Mouse (Mus musculus) left cerebral cortex, adult 11 months (tissue): ENCODE measurements at regions not wholly inside any gene's neighbourhood (a gene's known extent, or its start where the extent isn't known, plus 50 kb on each side); places are given as distances from the start of the nearest gene placed in this dataset.

Experiments
- DNase-seq: peaks from one replicate; pipeline ENCODE4 v3.0.0; 2022; ENCODE audit warnings: low spot score

DNA sequence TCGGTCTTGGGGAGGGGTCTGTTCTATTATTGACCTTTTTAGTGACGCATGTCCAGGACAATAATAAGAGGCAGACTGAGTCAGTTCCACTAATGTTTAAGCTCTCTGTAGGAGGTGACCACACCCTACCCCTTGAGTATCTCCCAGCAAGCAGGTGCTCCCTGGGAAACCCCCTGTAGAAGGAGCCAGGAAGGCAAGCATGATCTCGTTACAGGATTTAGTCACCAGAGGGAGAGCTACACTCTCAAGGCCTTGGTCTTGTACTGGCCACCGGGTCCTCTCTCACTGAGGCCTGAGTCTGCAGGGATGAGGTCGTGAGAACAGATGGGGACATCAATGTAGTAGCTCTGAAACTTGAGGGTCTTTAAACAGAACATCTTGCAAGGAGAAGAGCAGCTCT is 55.3 kb upstream of the Ccnd2 start:
- DNase-seq = no peak

DNA sequence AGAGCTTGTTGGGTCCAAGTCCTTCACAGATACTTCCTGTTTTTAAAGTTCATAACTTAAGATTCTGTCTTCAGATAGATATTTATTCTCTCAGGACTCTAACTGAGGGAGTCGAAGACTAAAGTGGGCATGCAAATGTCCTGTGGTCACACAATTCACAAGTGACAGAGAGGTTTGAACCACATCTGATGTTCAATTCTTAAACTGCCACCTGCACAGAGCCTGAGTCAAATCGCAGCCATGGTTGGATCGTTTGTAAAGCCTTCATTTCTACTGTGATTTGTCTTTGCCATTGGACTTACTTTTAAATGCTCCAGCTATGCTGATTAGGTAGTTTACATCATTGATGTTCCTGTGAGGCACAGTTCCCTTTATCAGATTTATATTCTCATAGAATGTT is 61.4 kb upstream of the Ccnd2 start:
- DNase-seq = no peak

DNA sequence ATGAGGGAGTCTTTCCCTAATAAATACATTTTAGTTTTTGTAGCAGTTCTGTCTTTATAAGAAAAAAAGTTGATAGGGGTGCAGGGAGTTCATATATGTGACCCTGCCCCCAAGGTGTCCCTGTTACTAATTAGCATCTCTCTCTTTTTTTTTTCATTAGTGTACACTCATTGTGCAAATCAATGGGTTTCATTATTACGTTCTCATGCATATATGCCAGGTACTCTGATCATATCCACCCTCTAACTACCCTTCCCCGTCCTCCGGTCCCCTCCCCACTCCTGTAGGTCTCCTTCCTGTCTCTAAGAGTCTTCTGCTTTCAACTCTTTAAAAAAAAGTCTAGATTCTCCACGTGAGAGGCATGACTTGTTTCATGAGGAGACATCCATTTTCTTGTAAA is 63.9 kb upstream of the Ccnd2 start:
- DNase-seq = no peak

DNA sequence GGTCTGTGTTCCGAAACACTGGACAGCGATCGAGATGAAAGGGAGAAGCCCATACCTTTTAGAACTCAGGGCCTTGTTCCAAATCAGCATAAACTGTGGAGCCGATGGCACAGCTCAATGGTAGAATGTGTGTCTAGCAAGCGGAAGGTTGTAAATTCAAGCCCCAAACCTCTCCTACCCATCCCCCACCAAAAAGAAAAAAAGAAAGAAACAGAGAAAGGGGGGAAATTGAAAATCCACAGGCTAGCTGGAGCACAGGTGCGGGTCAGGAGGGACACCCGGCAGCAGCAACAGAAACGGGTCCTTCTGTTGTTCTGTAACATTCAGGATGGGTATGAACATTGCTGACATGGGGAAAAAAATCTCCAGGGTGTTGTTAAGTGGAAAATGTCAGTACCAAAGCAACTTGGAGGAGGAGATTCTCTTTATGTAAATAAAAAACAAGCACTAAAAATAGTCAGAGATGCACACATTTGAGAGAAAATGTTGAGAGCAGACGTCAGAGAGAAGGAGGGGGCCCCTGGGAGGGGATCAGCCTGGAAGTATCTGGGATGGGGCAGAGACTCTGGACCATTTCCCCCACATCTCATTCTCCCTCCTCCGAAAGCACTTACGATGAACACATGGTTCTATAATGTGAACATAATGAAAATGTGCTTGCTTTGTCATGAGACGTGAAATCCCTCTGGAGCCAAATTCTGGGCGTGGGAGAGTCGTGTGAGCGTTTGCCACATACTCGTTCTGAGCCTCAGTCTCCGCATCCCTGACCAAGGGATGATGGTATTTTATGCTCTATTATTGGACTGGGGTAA is 66.8 kb upstream of the Ccnd2 start:
- no peak for DNase-seq

- no peak for DNase-seq
Measured at GRCm38 (mm10) chr6:127219446-127219802, 67.4 kb upstream of the Ccnd2 start.

DNA sequence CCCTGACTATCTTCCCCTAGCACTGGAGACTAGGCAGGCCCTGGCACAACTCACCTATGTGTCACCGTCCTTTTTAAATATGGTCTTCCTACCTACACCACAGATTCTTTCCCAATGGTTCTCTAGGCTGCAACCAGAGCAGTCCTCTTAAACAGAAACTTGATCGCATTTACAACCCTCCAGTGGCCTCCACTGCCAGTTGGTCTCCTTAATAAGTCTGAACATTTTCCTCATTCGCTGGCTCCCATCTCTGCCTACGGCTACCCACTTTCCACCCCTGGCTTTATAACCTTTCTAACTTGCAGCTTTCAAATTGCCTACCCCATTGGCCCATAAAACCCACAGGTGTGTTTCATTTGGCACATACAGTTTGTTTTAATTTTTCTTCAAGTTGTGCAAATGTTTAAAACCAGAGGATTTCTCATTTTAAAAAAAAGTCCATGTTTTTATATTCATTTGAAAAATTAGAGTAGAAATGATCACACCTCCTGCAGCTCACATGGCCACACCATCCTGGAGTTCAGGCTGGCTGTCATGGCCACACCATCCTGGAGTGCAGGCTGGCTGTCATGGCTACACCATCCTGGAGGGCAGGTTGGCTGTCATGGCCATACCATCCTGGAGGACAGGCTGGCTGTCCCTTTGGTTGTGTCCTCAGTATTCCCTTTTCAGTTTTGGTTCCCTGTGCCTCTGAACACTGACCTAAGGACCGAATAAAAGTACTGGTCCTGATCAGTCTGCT is 74.4 kb upstream of the Ccnd2 start:
- no peak for DNase-seq

- no peak for DNase-seq
Measured at GRCm38 (mm10) chr6:127236510-127237109, 84.6 kb upstream of the Ccnd2 start.

DNA sequence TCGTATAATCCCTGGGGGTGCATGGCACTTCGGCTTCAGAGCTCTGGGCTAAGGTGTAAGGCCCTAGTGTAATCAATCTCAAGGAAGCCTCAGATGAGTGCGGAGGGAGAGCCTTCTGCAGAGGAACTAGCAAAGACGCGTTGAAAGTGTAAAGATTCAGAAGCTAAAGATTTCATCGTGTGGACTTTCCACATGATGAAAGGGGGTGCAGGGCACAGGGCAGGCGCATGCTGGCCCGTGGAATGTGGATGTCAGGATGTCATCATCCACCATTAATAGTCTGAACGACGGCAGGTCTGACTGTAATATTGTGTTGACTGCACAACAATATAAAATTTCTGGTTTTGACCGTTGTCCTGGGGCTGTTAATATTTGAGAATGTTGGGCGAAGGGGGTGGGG is 85.2 kb upstream of the Ccnd2 start:
- DNase-seq = no peak

DNA sequence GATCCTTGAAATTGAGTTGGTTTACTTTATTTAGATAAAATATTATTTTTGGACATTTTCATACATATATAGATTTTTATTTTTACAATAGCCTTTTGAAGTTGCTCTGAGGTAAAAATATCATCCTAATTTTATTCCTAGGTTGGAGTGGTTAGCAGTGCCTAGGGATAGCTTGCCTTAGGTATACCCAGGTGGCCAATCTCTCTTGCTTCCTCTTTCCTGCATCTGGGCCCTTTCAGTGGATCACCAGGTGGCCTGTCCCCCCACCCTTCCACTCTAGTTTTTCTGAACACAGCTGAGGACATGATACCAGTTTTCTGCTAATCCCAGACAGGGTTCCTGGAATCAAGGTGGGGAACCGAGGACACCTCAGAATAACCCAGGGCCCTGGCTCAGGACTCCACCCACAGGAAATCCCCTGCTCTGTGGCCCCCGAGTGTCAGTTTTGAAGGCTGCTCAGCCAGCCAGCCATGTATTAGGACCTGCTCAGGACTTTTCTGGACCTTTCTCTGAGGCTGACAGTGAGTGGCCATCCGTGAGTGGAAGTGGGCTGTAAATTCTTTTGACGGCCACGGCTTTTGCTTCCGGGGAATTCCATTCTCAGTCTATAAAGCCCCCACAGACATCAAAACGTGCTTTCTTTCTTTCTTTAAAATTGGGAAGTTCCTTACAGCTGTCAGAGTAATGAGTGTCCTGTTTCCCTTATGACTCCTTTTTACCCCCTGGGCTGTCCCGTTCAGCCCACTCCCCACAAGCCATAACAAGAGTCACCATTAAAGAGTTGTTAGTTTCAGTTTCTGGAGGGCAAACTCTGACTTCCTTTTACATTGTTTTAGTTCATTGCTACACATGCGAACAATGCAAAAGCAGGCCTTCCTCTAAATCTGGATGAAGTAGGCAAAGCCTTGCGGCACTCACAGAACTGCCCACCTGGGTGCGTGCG is 87.8 kb upstream of the Ccnd2 start:
- no peak for DNase-seq

GRCm38 (mm10) chr6:127240472-127241375 is 88.7 kb upstream of the Ccnd2 start:
- DNase-seq = no peak

DNA sequence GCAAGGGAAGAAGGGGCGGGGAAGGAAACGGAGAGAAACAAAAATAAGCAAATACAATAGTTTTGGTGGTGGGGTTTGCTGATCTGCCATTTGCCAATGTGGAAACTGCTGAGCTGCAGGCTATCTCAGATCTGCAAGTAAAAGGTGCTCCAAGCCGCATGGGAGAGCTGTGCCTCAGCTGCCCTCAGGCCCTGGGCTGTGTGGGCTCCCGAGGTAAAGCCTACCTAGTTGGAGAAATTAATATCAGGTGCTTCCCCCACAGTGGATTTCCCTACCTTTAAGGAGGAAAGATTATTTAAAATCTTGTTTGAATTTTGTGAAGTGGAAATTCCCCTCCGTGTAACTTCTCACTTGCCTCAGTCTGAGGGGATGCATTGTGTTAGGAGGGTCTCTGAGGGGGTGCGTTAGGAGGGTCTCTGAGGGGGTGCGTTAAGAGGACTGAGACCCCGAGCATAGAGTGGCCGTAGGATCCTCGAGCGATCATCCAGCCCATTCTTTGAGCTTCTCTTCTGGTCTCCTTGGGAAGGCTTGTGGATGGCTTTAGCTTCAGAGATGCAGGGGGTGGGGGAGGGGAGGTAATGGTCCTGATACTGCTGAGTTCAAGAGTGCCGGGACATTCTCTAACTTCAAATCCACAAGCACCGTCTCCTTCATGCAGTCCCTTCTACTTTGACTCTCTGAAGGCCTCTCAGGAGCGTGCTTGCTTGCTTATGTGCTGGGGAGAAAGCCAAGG is 89.9 kb upstream of the Ccnd2 start:
- no peak for DNase-seq

GRCm38 (mm10) chr6:127243032-127243431 is 91.0 kb upstream of the Ccnd2 start:
- DNase-seq = no peak

- DNase-seq = no peak
Measured at GRCm38 (mm10) chr6:127245814-127246440, 93.9 kb upstream of the Ccnd2 start.

DNA sequence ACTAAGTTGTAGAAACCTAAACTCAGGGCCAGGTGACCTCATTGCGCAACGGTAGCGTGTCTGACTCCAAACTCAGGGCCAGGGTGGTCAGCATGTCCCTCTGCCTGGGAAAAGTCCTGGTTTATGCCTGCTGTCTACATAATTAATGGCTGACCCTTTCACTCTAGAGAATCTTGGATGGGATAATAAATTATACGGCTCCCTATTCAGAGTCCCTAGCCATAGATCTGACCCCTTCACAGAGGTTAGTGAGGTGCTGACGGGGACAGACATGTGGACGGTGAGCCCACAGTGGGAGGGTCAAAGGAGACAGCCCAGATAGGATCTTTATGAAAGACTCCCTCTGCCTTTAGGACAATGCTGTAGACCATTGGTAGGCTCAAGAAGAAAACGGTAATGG is 94.7 kb upstream of the Ccnd2 start:
- DNase-seq = no peak

DNA sequence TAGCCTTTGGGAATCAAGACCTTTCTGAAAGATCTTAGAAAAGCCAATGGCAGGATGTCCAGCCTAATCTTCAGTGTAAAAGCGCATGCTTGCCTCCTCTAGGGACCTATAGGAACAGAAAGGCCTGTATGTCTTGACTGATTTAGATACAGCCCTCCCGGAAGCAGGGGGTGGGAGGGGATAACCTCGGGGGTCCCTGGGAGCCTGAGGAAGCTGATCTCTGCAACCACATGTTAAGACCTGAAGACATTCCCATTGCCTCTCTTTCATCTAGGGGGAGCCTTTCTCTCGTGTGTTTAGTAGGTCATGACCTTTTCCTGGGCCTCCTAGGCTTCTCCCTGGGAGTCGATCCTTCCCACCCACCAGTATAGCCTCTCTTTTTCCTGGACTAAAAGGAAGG is 95.3 kb upstream of the Ccnd2 start:
- DNase-seq = no peak

DNA sequence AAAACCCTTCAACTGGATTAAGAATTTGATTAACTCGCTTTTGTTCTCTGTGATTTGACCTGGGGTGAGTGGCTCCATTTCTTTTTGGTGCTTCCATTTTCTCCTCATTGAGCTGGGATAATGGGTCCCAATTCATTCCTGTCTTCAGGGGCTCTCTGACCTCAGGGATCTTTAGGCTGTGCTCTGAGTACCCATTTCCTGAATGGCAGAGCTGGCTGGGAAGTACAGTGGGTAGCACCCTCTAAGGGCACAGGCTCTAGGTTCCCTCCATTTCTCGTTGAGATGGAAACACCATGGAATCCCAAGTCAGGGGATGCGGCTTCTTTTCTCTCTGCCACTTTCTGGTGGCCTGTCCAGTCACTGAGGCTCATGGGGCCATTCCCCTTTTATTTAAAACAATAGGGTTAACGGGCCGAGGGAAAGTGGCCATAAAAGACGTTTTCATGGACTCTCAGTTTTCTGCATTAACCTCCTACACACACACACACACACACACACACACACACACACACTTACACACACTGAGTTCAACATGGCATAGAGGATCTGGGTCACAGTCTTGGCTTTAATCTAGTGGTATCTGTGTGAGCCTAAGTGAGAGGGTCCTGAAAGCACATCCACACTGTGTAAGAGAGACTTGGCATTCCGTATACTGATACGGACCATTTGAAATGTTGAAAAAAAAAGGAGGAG is 98.3 kb upstream of the Ccnd2 start:
- no peak for DNase-seq

DNA sequence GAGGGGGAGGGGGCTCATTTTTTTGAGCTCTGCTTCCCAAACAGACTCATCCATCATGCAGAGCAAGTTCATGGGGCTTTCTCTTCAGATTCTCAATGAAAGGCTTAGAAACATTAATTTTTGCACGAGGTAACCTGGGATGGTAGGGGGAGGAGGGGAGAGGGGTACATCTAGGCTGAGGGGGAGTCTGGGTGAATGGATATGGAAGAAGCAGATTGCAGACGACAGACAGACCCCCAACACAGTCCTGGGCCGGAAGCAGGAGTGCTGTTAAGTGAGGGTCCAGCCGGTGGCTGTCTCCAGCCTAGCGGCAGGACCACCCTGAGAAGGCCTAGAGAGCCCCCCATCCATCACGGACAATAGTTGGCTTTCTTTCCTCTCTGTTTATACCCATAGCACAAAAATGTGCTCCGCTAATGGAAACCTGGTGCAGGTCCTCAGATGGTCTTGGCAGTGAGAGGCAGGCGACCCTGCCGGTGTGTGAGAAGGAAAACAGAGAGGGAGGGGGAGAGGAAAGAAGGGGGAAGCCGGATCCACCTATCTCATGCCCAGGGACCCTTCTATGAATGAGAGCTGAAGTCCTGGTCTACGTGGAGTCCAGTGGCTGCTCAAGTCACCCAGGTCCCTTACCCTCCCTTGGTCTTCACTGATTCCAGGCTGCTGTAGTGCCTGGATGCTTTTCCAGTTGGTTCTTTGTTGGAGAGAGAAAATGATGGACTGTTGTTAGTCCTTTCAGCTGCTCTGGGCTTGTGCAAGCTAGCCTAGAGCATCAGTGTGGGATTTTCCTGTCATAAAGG is 99.1 kb upstream of the Ccnd2 start:
- no peak for DNase-seq

DNA sequence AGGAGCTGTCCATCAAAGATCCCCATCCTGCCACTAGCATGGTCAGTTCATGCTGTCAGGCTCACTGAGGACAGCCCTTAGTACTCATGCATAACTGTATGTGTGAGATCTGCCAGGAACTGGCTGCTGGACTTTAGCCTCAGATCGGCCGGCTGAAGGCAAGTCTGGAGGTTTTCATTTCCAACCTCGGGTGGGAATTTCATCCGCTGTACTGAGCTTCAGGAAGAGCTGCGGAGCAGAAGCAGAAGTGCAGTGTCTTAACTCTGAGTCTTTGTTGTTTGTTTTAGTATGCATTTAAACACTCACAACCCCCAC is 99.6 kb upstream of the Ccnd2 start:
- DNase-seq = no peak
